Comparison of ENCODE assay signal across 8 mouse cellular contexts in genomic region chr9:79716909-79717835, GRCm38 (mm10). TPM values are rescaled to one million over a fixed set of nuclear protein-coding genes. Genes with fewer than 3 reads are reported as not detected.
DNase-seq lines count a peak whose midpoint lies in the region; ATAC-seq lines count a peak whose summit lies in the region.

No protein-coding gene starts in this region.

- H3K9ac ChIP-seq in hindbrain, embryonic 11.5 days (ENCODE audit: low read depth, low read length) = peak overlapping the region; percentile 53; the same call in 1 of the 2 replicates

- WGBS in hindbrain, embryonic 11.5 days = 8% methylated on average over 23 of the region's 23 CpGs

- H3K27ac ChIP-seq in hindbrain, embryonic 11.5 days (ENCODE audit: low read depth, low read length) = no peak overlapping the region

- no peaks in the 10 kb centered on the region for H3K36me3 ChIP-seq in hindbrain, embryonic 11.5 days (ENCODE audit: control insufficient read depth, insufficient read depth, low read length)

- H3K4me2 ChIP-seq in hindbrain, embryonic 11.5 days (replicated peaks; ENCODE audit: low read depth, low read length) = peak overlapping the region; percentile 87

- H3K4me1 ChIP-seq in hindbrain, embryonic 11.5 days (replicated peaks; ENCODE audit: control insufficient read depth, insufficient read depth, low read length) = peaks cover 2% of the 10 kb centered on the region; the same call in 1 of the 2 replicates

- peak; percentile 92 for DNase-seq in NIH3T3 (ENCODE audit: low read depth)
- peak; percentile 77 for DNase-seq in cerebellum, adult 9-10 months
- DNase-seq in hindbrain, embryonic 11.5 days (ENCODE audit: low spot score) = peak; percentile 81
- peak; percentile 66 to 85 for DNase-seq in layer of hippocampus, postnatal 14 days (ENCODE audit: low spot score in 2 of 2)
- peak; percentile 82 for DNase-seq in lung, postnatal 10 days
- DNase-seq in right cerebral cortex, postnatal 14 days = peak; percentile 86

- peaks cover 36% of the 10 kb centered on the region for H3K27me3 ChIP-seq in hindbrain, embryonic 11.5 days (ENCODE audit: control insufficient read depth, insufficient read depth, low read length)

- ATAC-seq in frontal cortex, adult (ENCODE audit: low TSS enrichment) = peak; percentile 43
- ATAC-seq in hindbrain, embryonic 11.5 days (ENCODE audit: low FRiP score) = no peak; the same call in 1 of the 2 replicates
- ATAC-seq in activated CD4-positive, CD25-positive, alpha-beta regulatory T cell, adult 4 months = no peak

- H3K9me3 ChIP-seq in hindbrain, embryonic 11.5 days (ENCODE audit: control insufficient read depth, low read length) = no peaks in the 10 kb centered on the region

- H3K4me3 ChIP-seq in hindbrain, embryonic 11.5 days (ENCODE audit: low read depth, low read length) = peak overlapping the region; percentile 55

RNA-seq across cellular contexts. Expression of gene Col12a1, which starts 1.5 kb away (rescaled TPM):
- 18.9 and 32.2 TPM in 2 replicates for polyA plus RNA-seq in hindbrain, embryonic 11.5 days (2014; fragmentation: Nextera tagmentation; extraction: Ambion mirVana)
- total RNA-seq in layer of hippocampus, postnatal 14 days (2021) = 1 to 10 TPM; 8.8 to 8.9 TPM
- under 1 TPM; 0.04 to 0.10 TPM for polyA plus RNA-seq in activated CD4-positive, CD25-positive, alpha-beta regulatory T cell, adult 4 months (2017; shearing (Covaris generic))

RNA-seq across cellular contexts. Expression of gene Cox7a2, which starts 42.5 kb away (rescaled TPM):
- polyA plus RNA-seq in hindbrain, embryonic 11.5 days (2014; fragmentation: Nextera tagmentation; extraction: Ambion mirVana) = 633 and 662 TPM in 2 replicates
- total RNA-seq in layer of hippocampus, postnatal 14 days (2021) = 100 to 1,000 TPM; 382 to 395 TPM
- polyA plus RNA-seq in activated CD4-positive, CD25-positive, alpha-beta regulatory T cell, adult 4 months (2017; shearing (Covaris generic)) = 100 to 1,000 TPM; 302 to 317 TPM

Comparison
In these comparisons a context has a peak if more than half of its experiments do, and no peak if none do; other contexts are left out.
1. RNA of gene Col12a1, which starts 1.5 kb away (polyA plus RNA-seq): 18.9 to 32.2 TPM in hindbrain, embryonic 11.5 days; 0.04 to 0.10 TPM in activated CD4-positive, CD25-positive, alpha-beta regulatory T cell, adult 4 months; every median in the first group is over 10 times any median in the second.
2. Peak in every context shown above with its lines, with median percentiles within 50 percentile points of each other: DNase-seq.